Mouse (Mus musculus) MEL (cell line): ENCODE measurements at regions not wholly inside any gene's neighbourhood (a gene's known extent, or its start where the extent isn't known, plus 50 kb on each side); places are given as distances from the start of the nearest gene placed in this dataset.

Source experiments
- CHD1 ChIP-seq: IDR thresholded peaks from 2 replicates; pipeline ENCODE4 v1.6.1; 2012; ENCODE audit warnings: low read depth, mild to moderate bottlenecking, inconsistent platforms, low read length, improper control_type of control experiment
- CTCF ChIP-seq, 3 experiments: IDR thresholded peaks in 2 of 3; conservative IDR thresholded peaks in 1 of 3; 2 replicates each; pipeline ENCODE4 v1.5.1; 2011 to 2012; ENCODE audit warnings: low read length in 3 of 3, low read depth in 2 of 3, mild to moderate bottlenecking in 2 of 3, improper control_type of control experiment in 1 of 3, inconsistent platforms in 1 of 3, mixed read lengths in 1 of 3, moderate library complexity in 1 of 3; ENCODE audit not compliant: control insufficient read depth in 1 of 3, insufficient read depth in 1 of 3, poor library complexity in 1 of 3, severe bottlenecking in 1 of 3
- EP300 ChIP-seq, 2 experiments: IDR thresholded peaks; 2 replicates each; pipeline ENCODE4 v1.6.1; 2011; ENCODE audit warnings: improper control_type of control experiment in 2 of 2, low read length in 2 of 2, low read depth in 1 of 2, mild to moderate bottlenecking in 1 of 2
- HCFC1 ChIP-seq: IDR thresholded peaks from 2 replicates; pipeline ENCODE4 v1.6.1; 2012; ENCODE audit warnings: low read depth, mild to moderate bottlenecking, inconsistent platforms, low read length, improper control_type of control experiment, moderate library complexity
- KAT2A ChIP-seq: conservative IDR thresholded peaks from 2 replicates; pipeline ENCODE4 v1.6.1; 2012; ENCODE audit warnings: low read depth, low read length, improper control_type of control experiment, inconsistent platforms
- MAFK ChIP-seq: IDR thresholded peaks from 2 replicates; pipeline ENCODE4 v1.6.1; 2011; ENCODE audit warnings: low read depth, mild to moderate bottlenecking, low read length, improper control_type of control experiment, borderline replicate concordance
- MAX ChIP-seq: IDR thresholded peaks from 2 replicates; pipeline ENCODE4 v1.6.1; 2011; ENCODE audit warnings: low read length, improper control_type of control experiment
- POLR2A ChIP-seq, 2 experiments: IDR thresholded peaks; 2 replicates each; pipeline ENCODE4 v1.6.1; 2011 to 2012; ENCODE audit warnings: low read length in 2 of 2, mild to moderate bottlenecking in 2 of 2, control low read depth in 1 of 2, improper control_type of control experiment in 1 of 2, low read depth in 1 of 2, moderate library complexity in 1 of 2; ENCODE audit not compliant: control insufficient read depth in 1 of 2, insufficient read depth in 1 of 2, poor library complexity in 1 of 2
- RCOR1 ChIP-seq: IDR thresholded peaks from 2 replicates; pipeline ENCODE4 v1.6.1; 2012; ENCODE audit warnings: low read depth, mild to moderate bottlenecking, inconsistent platforms, low read length, improper control_type of control experiment
- TAL1 ChIP-seq: IDR thresholded peaks from 2 replicates; pipeline ENCODE4 v1.6.1; 2012; ENCODE audit warnings: mild to moderate bottlenecking, inconsistent platforms, low read length, moderate library complexity, mixed read lengths
- USF1 ChIP-seq: IDR thresholded peaks from 2 replicates; pipeline ENCODE4 v1.6.1; 2014; ENCODE audit warnings: low read depth, mild to moderate bottlenecking, inconsistent platforms, low read length, improper control_type of control experiment, moderate library complexity
- USF2 ChIP-seq, 2 experiments: IDR thresholded peaks; 2 replicates each; pipeline ENCODE4 v1.6.1; 2011 to 2012; ENCODE audit warnings: improper control_type of control experiment in 2 of 2, low read length in 2 of 2, borderline replicate concordance in 1 of 2, inconsistent platforms in 1 of 2, low read depth in 1 of 2, mild to moderate bottlenecking in 1 of 2; ENCODE audit not compliant: insufficient read depth in 1 of 2
- ZMIZ1 ChIP-seq: IDR thresholded peaks from 2 replicates; pipeline ENCODE4 v1.6.1; 2012; ENCODE audit warnings: low read depth, mild to moderate bottlenecking, inconsistent platforms, low read length, improper control_type of control experiment, moderate library complexity

GRCm38 (mm10) chr2:48449165-48449842, 364.6 kb upstream of the Acvr2a start:
- TF ChIP-seq CTCF (IDR thresholded peaks at IDR 0.05 in 2 of 3, conservative IDR thresholded peaks at IDR 0.05 in 1 of 3; ENCODE audit: control insufficient read depth in 1 of 3, insufficient read depth in 1 of 3, low read depth in 2 of 3, low read length in 3 of 3, poor library complexity in 1 of 3, severe bottlenecking in 1 of 3) (no peak), HCFC1 (no peak), POLR2A (IDR thresholded peaks at IDR 0.05; ENCODE audit: control insufficient read depth in 1 of 2, insufficient read depth in 1 of 2, low read depth in 1 of 2, low read length in 2 of 2, poor library complexity in 1 of 2) (no peak), EP300 (IDR thresholded peaks at IDR 0.05; ENCODE audit: low read depth in 1 of 2, low read length in 2 of 2) (no peak), USF1 (no peak), CHD1 (no peak), RCOR1 (no peak), ZMIZ1 (no peak), TAL1 (no peak), KAT2A (no peak), MAX (no peak), USF2 (IDR thresholded peaks at IDR 0.05; ENCODE audit: borderline replicate concordance in 1 of 2, insufficient read depth in 1 of 2, low read depth in 1 of 2, low read length in 2 of 2) (no peak), MAFK (no peak)
